Mouse (Mus musculus): ENCODE measurements around the gene Hjurp.
A peak's percentile ranks its signal among the peaks of the same experiment; 100 is the strongest.

Gene Hjurp

DNA sequence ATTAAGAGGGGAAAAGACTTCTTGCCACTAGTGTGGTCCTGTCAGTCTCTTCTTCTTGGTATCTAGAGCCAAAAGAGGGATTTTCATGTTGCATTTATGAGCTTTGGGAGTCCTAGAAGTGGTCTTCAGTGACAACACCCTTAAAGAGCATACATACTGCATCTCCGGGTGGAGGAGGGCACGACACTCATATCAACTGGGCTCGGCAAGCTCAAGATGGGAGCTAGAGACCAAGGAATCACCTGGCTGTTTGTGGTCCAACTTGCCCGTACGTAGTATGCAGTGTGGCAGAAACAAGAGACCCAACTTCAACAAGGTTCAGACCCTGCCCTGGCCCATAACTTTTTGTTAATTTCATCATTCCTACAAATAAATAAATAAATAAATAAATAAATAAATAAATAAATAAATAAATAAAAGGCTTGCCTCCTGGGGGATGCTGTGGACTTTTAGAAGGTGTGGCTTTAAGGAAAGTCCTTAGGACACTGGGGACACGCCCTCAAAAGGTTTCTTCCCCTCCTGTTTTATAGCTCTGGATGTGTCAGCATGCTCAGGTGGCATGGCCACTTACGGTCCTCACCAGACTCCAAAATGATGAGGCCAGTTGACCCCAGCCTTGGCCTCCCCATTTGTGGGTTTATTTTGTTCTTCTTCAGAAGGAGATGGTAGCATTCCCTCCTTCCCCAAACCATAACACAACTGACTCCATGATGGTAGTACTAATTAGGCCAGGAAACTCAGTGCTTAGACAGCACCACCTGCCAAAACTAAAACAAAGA is 20.2 kb upstream of the Hjurp start:
- DNase-seq, result no peak

DNA sequence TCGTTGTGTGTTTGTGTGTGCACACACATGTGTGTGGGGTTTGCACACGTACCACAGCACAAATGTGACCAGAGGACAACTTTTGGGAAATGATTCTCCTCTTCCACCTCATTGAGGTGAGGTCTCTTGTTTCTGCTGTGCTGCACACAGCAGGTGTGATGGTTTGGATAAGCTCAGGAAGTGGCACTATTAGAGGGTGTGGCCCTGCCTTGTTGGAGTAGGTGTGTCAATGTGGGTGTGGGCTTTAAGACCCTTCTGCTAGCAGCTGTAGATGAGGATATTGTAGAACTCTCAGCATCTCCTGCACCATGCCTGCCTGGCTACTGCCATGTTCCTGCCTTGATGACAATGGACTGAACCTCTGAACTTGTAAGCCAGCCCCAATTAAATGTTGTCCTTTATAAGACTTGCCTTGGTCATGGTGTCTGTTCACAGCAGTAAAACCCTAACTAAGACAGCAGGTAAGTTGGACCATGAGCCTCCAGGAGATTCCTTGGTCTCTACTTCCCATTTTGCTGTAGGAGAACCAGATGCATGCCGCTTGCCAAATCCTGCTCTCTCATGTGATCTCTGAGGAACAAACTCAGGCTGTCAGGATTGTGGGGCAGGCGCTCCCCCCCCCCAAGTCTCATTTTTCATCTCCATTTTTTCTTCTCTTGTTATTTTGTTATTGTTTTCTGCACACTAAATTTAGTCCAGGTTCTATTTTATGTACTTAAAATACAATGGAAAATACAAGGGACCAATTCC is 18.9 kb upstream of the Hjurp start:
- DNase-seq, result no peak

- no peak for DNase-seq
Observed at GRCm38 (mm10) chr1:88294650-88295049, 17.2 kb upstream of the Hjurp start.

- DNase-seq, result no peak
Observed at GRCm38 (mm10) chr1:88292057-88292456, 14.6 kb upstream of the Hjurp start.

DNA sequence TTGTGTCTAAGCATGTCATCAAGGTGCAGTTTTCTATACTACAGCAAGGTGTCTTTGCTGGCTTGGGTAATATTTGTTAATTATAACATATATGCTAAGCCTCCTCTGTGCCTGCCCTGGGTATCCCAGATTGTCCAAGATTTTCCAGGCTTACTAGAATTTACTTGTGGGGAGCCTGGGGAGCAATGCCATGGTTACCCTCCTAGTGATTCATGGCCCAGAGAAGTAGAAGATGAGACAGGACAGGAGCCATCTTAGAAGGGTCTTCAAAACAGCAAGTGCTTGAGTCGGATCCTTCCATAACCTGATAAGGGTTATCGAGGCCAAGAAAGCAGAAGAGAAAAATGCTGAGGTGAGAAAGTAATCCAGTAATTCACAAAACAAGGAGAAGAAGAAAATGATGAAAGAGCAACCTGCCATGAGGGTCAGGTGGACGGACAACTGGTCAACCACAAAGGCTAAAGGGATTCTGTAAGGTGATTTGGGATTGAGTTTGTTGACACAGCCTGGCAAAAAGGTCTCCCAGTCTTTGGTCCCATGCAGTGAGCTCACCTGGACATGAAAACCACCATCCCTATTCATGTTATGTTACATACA is 14.1 kb upstream of the Hjurp start:
- DNase-seq, result no peak

GRCm38 (mm10) chr1:88290511-88290910 is 13.1 kb upstream of the Hjurp start:
- no peak for DNase-seq

GRCm38 (mm10) chr1:88289917-88290316 is 12.5 kb upstream of the Hjurp start:
- DNase-seq, result no peak

GRCm38 (mm10) chr1:88289152-88289551 is 11.7 kb upstream of the Hjurp start:
- DNase-seq, result no peak

GRCm38 (mm10) chr1:88288789-88289127 is 11.3 kb upstream of the Hjurp start:
- no peak for DNase-seq

DNA sequence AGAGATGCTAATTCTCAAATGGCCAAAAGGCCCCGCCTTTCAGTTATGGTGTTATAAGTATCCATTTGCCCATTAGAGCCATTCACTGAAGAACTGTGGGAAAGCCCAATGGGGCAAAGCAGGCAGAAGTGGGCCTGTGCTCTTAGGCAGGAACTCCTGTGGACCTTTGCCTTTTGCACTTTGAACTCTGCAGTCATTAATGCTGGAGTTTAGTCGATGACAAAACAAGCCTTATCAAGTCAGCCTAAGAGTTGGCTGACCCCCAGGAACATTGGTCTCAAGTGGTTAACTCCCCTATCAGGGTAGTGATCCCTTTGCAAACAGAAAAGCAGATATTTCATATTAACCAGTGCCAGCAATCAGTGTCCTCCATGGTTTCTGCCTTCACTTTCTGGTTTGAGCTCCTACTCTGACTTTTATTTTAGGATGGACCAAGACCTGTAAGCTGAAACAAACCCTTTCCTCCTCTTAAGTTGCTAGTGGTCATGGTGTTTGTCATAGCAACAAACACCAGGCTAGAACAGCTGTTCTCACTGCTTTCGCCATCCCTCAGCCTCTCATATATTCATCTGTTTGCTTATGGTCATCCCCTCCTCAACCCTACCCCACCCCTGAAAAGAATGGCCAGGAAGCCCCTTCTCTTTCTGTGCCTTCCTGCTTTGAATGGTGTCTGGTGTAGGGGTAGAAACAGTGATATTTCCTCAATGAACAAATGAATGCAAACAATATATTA is 10.8 kb upstream of the Hjurp start:
- no peak for DNase-seq

- DNase-seq, result peak; percentile 76
Observed at GRCm38 (mm10) chr1:88287697-88287980, 10.2 kb upstream of the Hjurp start.

DNA sequence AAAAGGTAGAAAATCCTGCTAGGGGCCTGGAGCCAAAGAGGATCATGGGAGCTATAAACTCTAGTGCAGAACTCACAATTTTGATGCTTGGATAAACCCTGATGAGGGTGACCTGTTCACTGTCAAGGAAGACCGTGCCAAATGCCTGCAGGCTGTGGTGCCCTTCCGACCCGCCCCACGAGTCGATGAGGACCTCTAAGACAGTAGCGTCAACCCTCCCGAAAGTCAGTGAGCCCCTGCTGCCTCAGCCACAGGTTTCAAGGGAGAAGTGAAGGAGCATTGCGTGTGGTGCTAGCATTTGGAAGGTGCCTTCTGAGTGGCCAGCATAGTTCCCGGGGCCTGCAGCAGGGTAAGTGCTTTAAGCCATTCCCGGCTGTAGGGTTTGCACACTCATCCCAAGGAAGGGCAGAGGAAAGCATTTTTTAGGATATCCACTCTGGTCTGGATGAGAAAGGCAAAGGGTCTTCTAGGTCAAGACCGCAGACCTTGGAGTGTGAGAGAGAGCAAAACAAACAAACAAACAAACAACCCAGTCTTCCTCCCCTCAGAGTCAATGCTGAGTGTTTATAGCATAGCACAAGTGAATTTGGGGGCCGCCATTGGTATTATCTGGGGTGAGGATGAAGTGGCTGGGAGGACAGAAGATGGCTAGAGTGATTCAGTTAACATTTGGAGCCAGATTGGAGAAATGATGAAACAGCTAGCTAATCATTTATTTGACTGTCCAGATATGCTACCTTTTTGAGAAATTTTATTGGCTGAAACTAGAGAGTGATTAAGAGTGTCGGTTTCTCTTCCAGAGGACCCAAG is 9.7 kb upstream of the Hjurp start:
- no peak for DNase-seq

DNA sequence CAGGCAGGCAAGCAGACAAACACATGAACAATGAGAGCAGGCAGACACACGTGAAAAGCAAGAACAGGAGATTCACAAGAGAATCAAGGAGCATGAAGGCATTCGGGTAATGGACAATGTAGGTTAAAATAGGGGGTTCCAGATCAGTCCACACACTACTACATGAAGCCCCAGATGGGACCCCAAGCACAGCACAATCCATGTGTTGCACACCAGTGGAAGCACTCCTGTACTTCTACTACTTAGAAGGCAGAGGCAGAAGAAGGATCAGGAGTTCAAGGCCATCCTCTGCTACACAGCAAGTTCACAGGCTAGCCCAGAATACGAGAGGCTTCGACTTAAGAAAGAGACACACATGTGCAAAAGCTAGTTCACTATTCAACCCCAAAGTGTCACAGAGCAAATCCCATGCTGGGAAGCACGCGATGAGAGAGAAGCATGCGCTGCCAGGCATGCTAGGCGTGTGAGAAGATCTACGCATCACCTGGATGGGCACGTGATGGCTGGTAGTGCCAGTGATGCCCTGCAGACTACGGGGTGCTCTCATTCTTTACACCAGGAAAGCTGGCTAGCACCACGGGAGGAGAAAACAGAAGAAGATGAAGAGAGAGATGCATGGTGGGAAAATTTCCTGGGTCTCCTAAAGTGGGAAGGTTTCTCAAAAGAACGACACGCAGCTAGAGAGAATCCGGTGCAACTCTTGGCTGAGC is 8.9 kb upstream of the Hjurp start:
- DNase-seq, result no peak

- DNase-seq, result no peak
Observed at GRCm38 (mm10) chr1:88285652-88286051, 8.2 kb upstream of the Hjurp start.

DNA sequence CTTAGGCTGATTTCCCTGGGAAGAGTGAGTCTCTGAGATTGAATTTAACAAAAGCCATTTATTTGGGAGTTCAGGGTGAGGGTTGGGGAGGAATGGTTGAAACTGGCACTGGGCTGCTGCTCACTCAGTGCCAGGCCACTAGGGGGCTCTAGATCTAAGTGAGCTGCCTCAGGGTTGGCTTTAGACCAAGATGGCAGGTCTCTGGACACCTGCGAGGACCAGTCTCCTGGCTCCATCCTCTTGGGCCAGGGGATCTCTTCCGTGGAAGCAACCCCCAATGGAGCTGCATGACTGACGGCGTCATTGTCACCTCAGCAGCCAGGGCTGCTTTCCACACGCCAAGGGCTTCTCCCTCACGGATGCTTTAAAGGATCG is 7.5 kb upstream of the Hjurp start:
- no peak for DNase-seq

DNA sequence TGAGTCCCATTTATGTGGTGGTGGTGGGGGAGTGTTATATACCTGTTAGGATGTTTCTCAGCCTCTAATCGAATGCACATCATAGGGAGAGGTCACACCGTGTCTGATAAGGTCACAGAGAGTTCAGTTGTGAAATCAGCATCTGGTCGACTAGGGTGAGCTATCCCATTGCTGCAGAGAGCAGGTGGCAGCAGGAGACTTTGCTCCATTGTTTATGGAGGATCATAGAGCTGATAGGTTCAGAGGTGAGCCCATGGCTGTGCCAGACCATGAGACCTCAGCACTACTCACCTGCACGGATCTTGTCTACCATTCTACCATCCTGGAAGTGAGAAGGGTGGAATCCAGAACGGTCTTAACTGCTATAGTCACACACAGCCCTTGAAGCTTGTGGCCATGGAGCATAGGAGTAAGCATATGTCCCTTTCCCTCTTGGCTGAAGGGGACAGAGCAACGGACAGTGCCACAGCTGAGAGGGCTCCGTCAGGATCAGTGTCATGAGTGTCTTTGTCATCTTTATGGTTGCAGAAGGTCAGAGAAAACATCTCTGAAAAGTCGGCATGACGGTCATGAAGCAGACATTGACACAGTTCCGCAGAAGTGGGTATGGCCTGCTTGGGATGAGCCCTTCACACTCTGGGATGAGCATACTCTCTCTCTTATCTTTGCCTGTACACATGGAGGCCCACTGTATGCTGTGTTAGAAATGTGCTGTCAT is 7.0 kb upstream of the Hjurp start:
- no peak for DNase-seq

GRCm38 (mm10) chr1:88283376-88284227 is 6.2 kb upstream of the Hjurp start:
- DNase-seq, result no peak

- DNase-seq, result no peak
Observed at GRCm38 (mm10) chr1:88282301-88282700, 4.9 kb upstream of the Hjurp start.

GRCm38 (mm10) chr1:88280006-88280690 is 2.7 kb upstream of the Hjurp start:
- no peak for DNase-seq
